Mouse (Mus musculus): Measurements from ENCODE around the gene Depdc5. TPM values are rescaled to one million over a fixed set of nuclear protein-coding genes. Genes with fewer than 3 reads are reported as not detected.
A peak's percentile ranks its signal among the peaks of the same experiment; 100 is the strongest.
"Not testable (repeated sequence)": the region's sequence is repeated elsewhere in the genome, so short reads cannot be mapped to it uniquely, and the experiment has no call there.

Gene Depdc5
- polyA plus RNA-seq, 1 experiment from 2014 or later: 35.0 TPM

GRCm38 (mm10) chr5:33038656-33039509, 175.4 kb downstream of the Depdc5 start:
- H3K4me2 ChIP-seq: peak overlapping the region; percentile 35; the same call in 1 of the 2 replicates

DNA sequence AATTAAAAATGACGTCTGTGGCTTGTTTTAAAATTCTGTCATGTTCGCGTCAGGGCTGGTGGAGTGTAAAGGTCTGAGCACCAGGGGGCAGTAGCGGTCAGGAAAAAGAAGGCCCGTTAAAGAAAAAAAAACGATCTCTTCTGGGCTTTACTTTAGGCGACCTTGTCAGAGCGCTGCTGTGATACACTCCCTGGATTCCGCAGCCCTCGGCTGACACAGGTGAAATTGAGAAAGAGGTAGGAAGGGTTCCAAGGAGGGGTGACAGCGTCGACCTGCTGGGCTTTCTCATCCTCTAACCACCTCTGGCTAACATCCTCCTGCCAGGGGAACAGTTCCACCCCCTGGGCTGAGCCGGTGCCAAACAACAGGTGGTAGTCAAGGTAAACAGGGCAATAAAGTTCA, 176.0 kb downstream of the Depdc5 start:
- ATAC-seq (ENCODE audit: low FRiP score) (no peak), DNase-seq (ENCODE audit: low spot score, missing footprints) (peak; percentile 97)
- Histone ChIP-seq H3K9me3 (ENCODE audit: control insufficient read depth, low read length) (no peaks in the 10 kb centered on the region), H3K27ac (ENCODE audit: low read depth, low read length) (no peak overlapping the region), H3K4me3 (ENCODE audit: low read depth, low read length) (no peak overlapping the region; the same call in 1 of the 2 replicates), H3K9ac (ENCODE audit: low read length) (peak overlapping the region; percentile 3; the same call in 1 of the 2 replicates), H3K36me3 (ENCODE audit: control insufficient read depth, insufficient read depth, low read length) (no peaks in the 10 kb centered on the region), H3K4me1 (ENCODE audit: control insufficient read depth, insufficient read depth, low read length) (no peaks in the 10 kb centered on the region), H3K27me3 (ENCODE audit: control insufficient read depth, insufficient read depth, low read length) (no peaks in the 10 kb centered on the region), H3K4me2 (peak overlapping the region; percentile 35)
- WGBS: 5% methylated on average over 13 of the region's 13 CpGs

More at GRCm38 (mm10) chr5:33038656-33039509, 175.4 kb downstream of the Depdc5 start:
- Histone ChIP-seq H3K9ac (ENCODE audit: low read length) (no peak overlapping the region), H3K27me3 (ENCODE audit: control insufficient read depth, insufficient read depth, low read length) (no peaks in the 10 kb centered on the region), H3K27ac (ENCODE audit: low read depth, low read length) (no peak overlapping the region), H3K36me3 (ENCODE audit: control insufficient read depth, insufficient read depth, low read length) (no peaks in the 10 kb centered on the region), H3K9me3 (ENCODE audit: control insufficient read depth, low read length) (no peaks in the 10 kb centered on the region), H3K4me1 (ENCODE audit: control insufficient read depth, insufficient read depth, low read length) (no peaks in the 10 kb centered on the region), H3K4me3 (ENCODE audit: low read depth, low read length) (no peak overlapping the region)
- no peak for ATAC-seq (ENCODE audit: low FRiP score)
- WGBS: 43% methylated on average over 13 of the region's 13 CpGs
- DNase-seq (ENCODE audit: low spot score, missing footprints): no peak

GRCm38 (mm10) chr5:33040735-33041134, 177.2 kb downstream of the Depdc5 start:
- not testable (repeated sequence) for H3K9me3 ChIP-seq (ENCODE audit: control insufficient read depth, low read length); H3K36me3 ChIP-seq (ENCODE audit: control insufficient read depth, insufficient read depth, low read length); ATAC-seq (ENCODE audit: low FRiP score); H3K27me3 ChIP-seq (ENCODE audit: control insufficient read depth, insufficient read depth, low read length); H3K4me3 ChIP-seq (ENCODE audit: low read depth, low read length); H3K4me2 ChIP-seq; H3K27ac ChIP-seq (ENCODE audit: low read depth, low read length); DNase-seq (ENCODE audit: low spot score, missing footprints); H3K9ac ChIP-seq (ENCODE audit: low read length); H3K4me1 ChIP-seq (ENCODE audit: control insufficient read depth, insufficient read depth, low read length)
- 73% methylated on average over 1 of the region's 1 CpGs for WGBS

- Histone ChIP-seq H3K27ac (ENCODE audit: low read depth, low read length) (no peak overlapping the region), H3K4me2 (no peak overlapping the region), H3K36me3 (ENCODE audit: control insufficient read depth, insufficient read depth, low read length) (no peaks in the 10 kb centered on the region), H3K9ac (ENCODE audit: low read length) (no peak overlapping the region), H3K4me1 (ENCODE audit: control insufficient read depth, insufficient read depth, low read length) (no peaks in the 10 kb centered on the region), H3K27me3 (ENCODE audit: control insufficient read depth, insufficient read depth, low read length) (no peaks in the 10 kb centered on the region), H3K9me3 (ENCODE audit: control insufficient read depth, low read length) (no peaks in the 10 kb centered on the region), H3K4me3 (ENCODE audit: low read depth, low read length) (no peak overlapping the region)
- ATAC-seq (ENCODE audit: low FRiP score) (no peak), DNase-seq (ENCODE audit: low spot score, missing footprints) (no peak)
- 75% methylated on average over 10 of the region's 10 CpGs for WGBS
These were observed 179.9 kb downstream of the Depdc5 start for GRCm38 (mm10) chr5:33043397-33043796.

Other genes starting within 250 kb of the Depdc5 start
- 62.7 and 65.4 TPM in 2 replicates for gene Pisd, start 78.1 kb upstream of the Depdc5 start, polyA plus RNA-seq (2014; fragmentation: Nextera tagmentation; extraction: Ambion mirVana)
- not detected in 2 replicates for gene Gm20671, start 36.6 kb upstream of the Depdc5 start, polyA plus RNA-seq (2014; fragmentation: Nextera tagmentation; extraction: Ambion mirVana)
- gene Prr14l, start 9.4 kb upstream of the Depdc5 start, polyA plus RNA-seq (2014; fragmentation: Nextera tagmentation; extraction: Ambion mirVana): 14.8 and 15.4 TPM in 2 replicates
- 487 and 530 TPM in 2 replicates for gene Ywhah, start 155.1 kb downstream of the Depdc5 start, polyA plus RNA-seq (2014; fragmentation: Nextera tagmentation; extraction: Ambion mirVana)
- gene Slc5a1, start 240.5 kb downstream of the Depdc5 start, polyA plus RNA-seq (2014; fragmentation: Nextera tagmentation; extraction: Ambion mirVana): not detected in 2 replicates